Mouse (Mus musculus): ENCODE data around the gene Stk33.

DNA sequence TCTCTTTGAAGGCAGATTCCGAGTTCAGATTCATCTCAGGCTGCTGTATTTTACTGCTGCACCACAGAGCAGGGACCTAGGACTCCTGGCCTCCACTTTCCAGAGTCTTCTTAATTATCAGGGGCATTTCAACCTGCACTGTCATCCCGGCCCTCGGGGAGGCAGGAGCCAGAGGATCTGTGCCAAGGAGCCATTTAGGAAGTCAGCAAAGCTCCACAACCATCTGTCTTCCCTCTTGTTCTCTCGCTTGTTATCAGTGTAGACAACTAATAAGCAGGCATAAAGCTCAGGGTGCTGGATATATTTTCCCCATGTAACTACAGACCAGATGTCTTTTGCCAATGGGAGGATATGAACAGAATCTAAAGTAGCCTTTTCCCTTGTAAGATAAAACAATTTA is 112.1 kb downstream of the Stk33 start:
- TF ChIP-seq CTCF (IDR thresholded peaks at IDR 0.05 in 2 of 3, conservative IDR thresholded peaks at IDR 0.05 in 1 of 3; ENCODE audit: control insufficient read depth in 1 of 3, insufficient read depth in 1 of 3, low read depth in 2 of 3, low read length in 3 of 3, poor library complexity in 1 of 3, severe bottlenecking in 1 of 3) (no peak), ZC3H11A (IDR thresholded peaks at IDR 0.05; ENCODE audit: low read depth, low read length) (no peak), POLR2A (IDR thresholded peaks at IDR 0.05; ENCODE audit: control insufficient read depth in 1 of 2, insufficient read depth in 1 of 2, low read depth in 1 of 2, low read length in 2 of 2, poor library complexity in 1 of 2) (no peak), RCOR1 (IDR thresholded peaks at IDR 0.05; ENCODE audit: low read depth, low read length) (no peak), USF1 (IDR thresholded peaks at IDR 0.05; ENCODE audit: low read depth, low read length) (no peak), MAX (IDR thresholded peaks at IDR 0.05; ENCODE audit: low read length) (no peak), SIN3A (IDR thresholded peaks at IDR 0.05; ENCODE audit: low read length) (no peak)

Measured in MEL (cell line).